Mouse (Mus musculus): ENCODE data around the gene Gm15155. TPM values are rescaled to one million over a fixed set of nuclear protein-coding genes. Genes with fewer than 3 reads are reported as not detected.
"Not testable (repeated sequence)": the region's sequence is repeated elsewhere in the genome, so short reads cannot be mapped to it uniquely, and the experiment has no call there.

Gene Gm15155
- polyA plus RNA-seq, 1 experiment: not detected

GRCm38 (mm10) chrX:155657971-155658370 lies 33.4 kb downstream of the Gm15155 start:
- Histone ChIP-seq H3K4me1 (ENCODE audit: control insufficient read depth, insufficient read depth, insufficient read length, low read length) (no peaks in the 10 kb centered on the region), H3K4me3 (ENCODE audit: insufficient read depth, low read depth, low read length) (no peak overlapping the region), H3K27ac (replicated peaks; ENCODE audit: low read depth, low read length) (no peak overlapping the region)

- H3K27ac ChIP-seq (replicated peaks; ENCODE audit: low read depth, low read length); H3K4me1 ChIP-seq (ENCODE audit: control insufficient read depth, insufficient read depth, insufficient read length, low read length); H3K4me3 ChIP-seq (ENCODE audit: insufficient read depth, low read depth, low read length): not testable (repeated sequence)
Observed at GRCm38 (mm10) chrX:155690440-155690839, 65.9 kb downstream of the Gm15155 start.

DNA sequence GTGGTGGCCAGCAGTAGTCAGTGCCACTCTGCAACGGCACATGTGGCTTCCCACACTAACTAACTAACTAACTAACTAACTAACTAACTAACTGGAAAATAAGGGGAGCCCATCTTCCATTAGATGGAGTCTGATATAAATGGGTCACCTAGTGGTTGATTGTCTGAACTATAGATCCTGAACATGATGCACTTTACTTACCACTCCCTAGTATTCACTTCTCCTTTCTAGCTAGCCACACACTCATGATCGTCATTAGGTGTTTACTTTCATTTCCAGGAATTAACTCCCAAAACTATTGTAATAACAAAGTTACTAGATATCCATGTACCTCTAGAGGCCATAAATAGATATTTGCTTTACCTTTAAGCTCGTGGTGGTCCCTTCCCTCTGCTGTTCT lies 99.6 kb downstream of the Gm15155 start:
- Histone ChIP-seq H3K4me1 (ENCODE audit: control insufficient read depth, insufficient read depth, insufficient read length, low read length) (no peaks in the 10 kb centered on the region), H3K4me3 (ENCODE audit: insufficient read depth, low read depth, low read length) (no peak overlapping the region), H3K27ac (replicated peaks; ENCODE audit: low read depth, low read length) (no peak overlapping the region)

DNA sequence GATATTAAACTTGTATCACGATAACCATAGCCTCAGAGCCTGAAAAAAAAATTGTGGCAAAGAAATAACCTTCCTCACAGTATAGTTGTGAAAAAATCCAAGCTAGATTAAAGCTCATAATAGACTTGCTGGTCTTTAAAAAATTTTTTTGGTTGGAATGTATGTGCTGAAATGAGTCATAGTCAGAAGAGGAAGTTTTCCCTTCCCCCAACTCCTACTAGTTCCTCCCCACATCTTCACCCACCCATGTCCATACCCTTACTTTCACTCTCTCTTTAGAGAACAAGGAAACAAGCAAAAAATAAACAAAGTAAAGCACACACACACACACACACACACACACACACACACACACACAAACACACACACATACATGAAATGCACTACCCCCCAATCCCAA lies 103.8 kb downstream of the Gm15155 start:
- Histone ChIP-seq H3K4me1 (ENCODE audit: control insufficient read depth, insufficient read depth, insufficient read length, low read length) (no peaks in the 10 kb centered on the region), H3K4me3 (ENCODE audit: insufficient read depth, low read depth, low read length) (no peak overlapping the region), H3K27ac (replicated peaks; ENCODE audit: low read depth, low read length) (no peak overlapping the region)

DNA sequence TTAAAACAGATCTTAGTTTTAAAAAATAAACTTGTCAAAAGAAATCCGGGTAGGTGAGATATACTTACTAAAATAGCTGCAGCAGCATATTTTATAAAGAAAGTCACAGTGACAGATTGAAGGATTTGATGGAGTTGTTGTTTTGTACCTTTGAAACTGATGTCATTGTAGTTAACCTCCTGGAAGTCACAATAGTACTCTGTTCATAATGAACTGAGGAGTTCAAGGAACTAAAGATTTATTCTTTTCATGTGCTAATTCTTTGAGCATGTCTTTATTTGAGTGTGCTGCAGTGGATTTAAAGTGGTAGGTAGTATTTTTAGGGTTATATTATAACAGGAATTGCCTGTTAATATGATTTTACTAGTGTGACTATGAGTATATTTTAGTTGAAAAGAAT lies 263.6 kb downstream of the Gm15155 start:
- Histone ChIP-seq H3K4me1 (ENCODE audit: control insufficient read depth, insufficient read depth, insufficient read length, low read length) (no peaks in the 10 kb centered on the region), H3K27ac (replicated peaks; ENCODE audit: low read depth, low read length) (no peak overlapping the region), H3K4me3 (ENCODE audit: insufficient read depth, low read depth, low read length) (no peak overlapping the region)

- no peak overlapping the region for H3K27ac ChIP-seq (replicated peaks; ENCODE audit: low read depth, low read length)
- H3K4me3 ChIP-seq (ENCODE audit: insufficient read depth, low read depth, low read length): no peak overlapping the region
- H3K4me1 ChIP-seq (ENCODE audit: control insufficient read depth, insufficient read depth, insufficient read length, low read length): no peaks in the 10 kb centered on the region
Observed at GRCm38 (mm10) chrX:155900040-155900439, 275.5 kb downstream of the Gm15155 start.

DNA sequence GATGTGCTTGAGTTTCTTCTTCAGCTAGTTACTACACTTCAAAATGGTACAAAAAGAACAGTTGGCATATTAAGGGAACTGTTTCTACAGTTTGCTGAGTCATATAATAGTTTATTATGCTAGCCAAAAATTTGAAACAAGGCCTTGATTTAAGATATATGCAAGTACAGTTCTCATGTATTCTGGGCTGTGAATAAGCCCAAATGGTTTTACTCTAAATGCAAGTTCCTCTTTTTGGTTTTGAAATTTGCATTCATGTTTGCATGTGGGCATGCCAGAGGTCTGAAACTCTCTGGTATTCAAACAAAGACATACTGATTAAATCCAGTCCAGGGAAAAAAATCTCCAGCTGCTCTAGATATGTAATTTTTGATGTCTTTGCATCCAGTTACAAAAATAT lies 277.2 kb downstream of the Gm15155 start:
- Histone ChIP-seq H3K4me1 (ENCODE audit: control insufficient read depth, insufficient read depth, insufficient read length, low read length) (no peaks in the 10 kb centered on the region), H3K27ac (replicated peaks; ENCODE audit: low read depth, low read length) (no peak overlapping the region), H3K4me3 (ENCODE audit: insufficient read depth, low read depth, low read length) (no peak overlapping the region)

DNA sequence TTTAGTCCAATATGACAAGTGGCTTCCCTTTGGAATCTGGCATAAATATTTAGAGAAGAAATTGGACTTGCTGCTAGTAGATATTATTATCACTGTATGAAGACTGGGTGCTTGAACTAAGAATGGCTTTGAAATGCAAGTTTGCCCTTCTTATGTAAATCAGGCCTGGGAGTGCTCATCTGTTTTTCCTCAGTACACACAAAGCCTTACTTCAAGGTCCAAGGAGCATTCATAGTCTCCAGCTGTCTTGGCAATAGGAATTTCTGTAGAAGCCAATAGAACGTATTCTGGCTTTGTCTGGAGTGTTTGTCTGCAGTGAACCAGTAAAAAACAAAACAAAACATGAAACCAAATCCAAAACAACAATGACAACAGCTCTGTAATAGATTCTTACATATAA lies 278.6 kb downstream of the Gm15155 start:
- H3K27ac ChIP-seq (replicated peaks; ENCODE audit: low read depth, low read length): no peak overlapping the region
- H3K4me3 ChIP-seq (ENCODE audit: insufficient read depth, low read depth, low read length): no peak overlapping the region

DNA sequence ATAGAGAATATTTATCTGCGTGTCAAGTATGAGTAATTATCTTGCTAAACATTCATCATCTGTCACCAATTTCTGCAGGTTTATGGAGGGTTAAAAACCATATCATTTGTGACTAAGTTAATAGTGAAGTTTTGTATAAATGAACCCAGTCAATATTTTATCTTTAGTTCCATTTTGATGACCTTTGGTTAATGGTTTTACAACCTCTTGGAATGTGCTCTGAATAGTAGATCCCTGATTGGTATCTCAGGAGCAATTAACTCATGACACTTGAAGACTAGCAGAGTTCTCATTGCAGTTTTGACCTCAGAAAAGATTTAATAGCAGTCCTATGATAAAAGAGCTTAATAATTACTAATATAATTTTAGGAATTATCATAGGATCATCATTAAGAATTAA lies 385.2 kb downstream of the Gm15155 start:
- H3K4me1 ChIP-seq (ENCODE audit: control insufficient read depth, insufficient read depth, insufficient read length, low read length): no peaks in the 10 kb centered on the region
- no peak overlapping the region for H3K27ac ChIP-seq (replicated peaks; ENCODE audit: low read depth, low read length)
- H3K4me3 ChIP-seq (ENCODE audit: insufficient read depth, low read depth, low read length): no peak overlapping the region

More for the DNA sequence above, 278.6 kb downstream of the Gm15155 start:
- no peaks in the 10 kb centered on the region for H3K4me1 ChIP-seq (ENCODE audit: control insufficient read depth, insufficient read depth, insufficient read length, low read length)

DNA sequence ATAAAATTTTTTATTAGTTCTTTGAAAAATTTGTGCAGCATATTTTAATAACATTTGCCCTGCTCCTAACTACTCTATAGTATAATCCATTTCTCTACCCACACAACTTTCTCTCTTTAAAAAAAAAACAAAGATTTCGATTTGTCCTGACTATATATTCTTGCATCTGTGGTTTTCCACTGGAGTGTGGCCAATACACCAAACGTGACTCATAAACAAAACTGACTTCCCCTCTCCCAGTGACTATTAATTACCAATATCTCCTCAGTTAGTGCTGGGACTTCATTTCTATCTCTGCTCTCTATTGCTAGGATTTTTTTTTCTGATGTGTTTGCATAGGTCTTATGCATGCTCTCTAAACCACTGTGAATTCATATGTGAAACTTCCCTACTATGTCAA lies 531.2 kb downstream of the Gm15155 start:
- Histone ChIP-seq H3K4me1 (ENCODE audit: control insufficient read depth, insufficient read depth, insufficient read length, low read length) (no peaks in the 10 kb centered on the region), H3K4me3 (ENCODE audit: insufficient read depth, low read depth, low read length) (no peak overlapping the region), H3K27ac (replicated peaks; ENCODE audit: low read depth, low read length) (no peak overlapping the region)

GRCm38 (mm10) chrX:156171587-156171986 lies 547.0 kb downstream of the Gm15155 start:
- no peak overlapping the region for H3K27ac ChIP-seq (replicated peaks; ENCODE audit: low read depth, low read length)
- no peak overlapping the region for H3K4me3 ChIP-seq (ENCODE audit: insufficient read depth, low read depth, low read length)
- H3K4me1 ChIP-seq (ENCODE audit: control insufficient read depth, insufficient read depth, insufficient read length, low read length): no peaks in the 10 kb centered on the region

DNA sequence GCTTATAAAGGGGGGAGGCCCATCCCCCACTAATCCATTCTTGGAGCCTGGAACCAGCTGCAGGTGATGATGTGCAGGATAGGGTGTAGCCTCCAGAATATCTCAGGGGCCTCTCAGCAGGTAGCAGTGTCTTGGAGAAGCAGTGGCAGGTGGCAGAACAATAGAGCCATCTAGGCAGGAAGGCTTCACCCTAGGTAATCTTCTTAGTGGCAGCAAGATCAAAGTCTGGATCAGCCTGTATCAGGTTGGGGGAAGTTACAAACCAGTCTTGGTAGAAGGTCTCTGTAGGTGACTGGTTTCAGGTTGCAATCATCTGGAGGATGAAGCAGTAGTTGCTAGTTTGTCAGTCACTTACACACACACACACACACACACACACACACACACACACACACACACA lies 679.3 kb downstream of the Gm15155 start:
- not testable (repeated sequence) for H3K4me1 ChIP-seq (ENCODE audit: control insufficient read depth, insufficient read depth, insufficient read length, low read length); H3K4me3 ChIP-seq (ENCODE audit: insufficient read depth, low read depth, low read length); H3K27ac ChIP-seq (replicated peaks; ENCODE audit: low read depth, low read length)

Other genes with a start within 250 kb of the Gm15155 start
- not detected in 2 replicates for gene Ptchd1, start 927 bp upstream of the Gm15155 start, polyA plus RNA-seq (2012; ENCODE audit: insufficient read depth, insufficient read length, missing spikeins)

Data from brown adipose tissue, adult 24 weeks (tissue).